Mouse (Mus musculus) intestine, postnatal 0 days (tissue): Measurements from ENCODE around the gene Sgsm1. TPM values are rescaled to one million over a fixed set of nuclear protein-coding genes. Genes with fewer than 3 reads are reported as not detected.
"Not testable (repeated sequence)": the region's sequence is repeated elsewhere in the genome, so short reads cannot be mapped to it uniquely, and the experiment has no call there.

Experiments used
- ATAC-seq: fragments of 200-750 bp; cut with Nextera tagmentation; 2 replicates; pipeline ENCODE4 v1.8.0; 2017; ENCODE audit warnings: mild to moderate bottlenecking, moderate TSS enrichment, moderate library complexity
- H3K27ac ChIP-seq: fragments of 300-500 bp; sonication (generic); 2 replicates; pipeline ENCODE4 v1.5.1; 2014; ENCODE audit warnings: mild to moderate bottlenecking, low read depth, low read length, moderate library complexity
- H3K27me3 ChIP-seq: fragments of 300-500 bp; sonication (generic); replicated peaks from 2 replicates; pipeline ENCODE4 v1.6.1; 2014; ENCODE audit warnings: low read length, mixed read lengths; ENCODE audit not compliant: control insufficient read depth, insufficient read depth
- H3K36me3 ChIP-seq: fragments of 300-500 bp; sonication (generic); 2 replicates; pipeline ENCODE4 v1.6.1; 2014; ENCODE audit warnings: mild to moderate bottlenecking, moderate library complexity; ENCODE audit not compliant: control insufficient read depth, insufficient read depth
- H3K4me1 ChIP-seq: fragments of 300-500 bp; sonication (generic); replicated peaks from 2 replicates; pipeline ENCODE4 v1.6.1; 2014; ENCODE audit warnings: antibody characterized with exemption, low read length, mixed read lengths; ENCODE audit not compliant: control insufficient read depth, insufficient read depth
- H3K4me2 ChIP-seq: fragments of 300-500 bp; sonication (generic); replicated peaks from 2 replicates; pipeline ENCODE4 v1.6.1; 2014; ENCODE audit warnings: low read depth, mild to moderate bottlenecking, moderate library complexity
- H3K4me3 ChIP-seq: fragments of 300-500 bp; sonication (generic); 2 replicates; pipeline ENCODE4 v1.5.1; 2014; ENCODE audit warnings: low read depth, low read length
- H3K9ac ChIP-seq: fragments of 300-500 bp; sonication (generic); 2 replicates; pipeline ENCODE4 v1.6.1; 2014; ENCODE audit warnings: mild to moderate bottlenecking, low read depth, low read length
- H3K9me3 ChIP-seq: fragments of 300-500 bp; sonication (generic); 2 replicates; pipeline ENCODE4 v1.6.1; 2016; ENCODE audit warnings: mixed run types; ENCODE audit not compliant: control insufficient read depth
- CTCF ChIP-seq: sonication (generic); IDR thresholded peaks from 2 replicates; pipeline ENCODE4 v1.5.1; 2016; ENCODE audit warnings: low read depth, mild to moderate bottlenecking, control low read depth, antibody characterized with exemption, moderate library complexity
- WGBS: fragments of 180-500 bp; shearing (Covaris S2); extraction: QIAGEN DNeasy Blood & Tissue Kit; methylation state at CpG from one replicate; pipeline ENCODE4 v1.1.7; 2014; 5-methylcytosine and 5-hydroxymethylcytosine counted together
- polyA plus RNA-seq: library from polyadenylated mRNA; unstranded; fragments of >200 nt; fragmentation: Nextera tagmentation; extraction: Ambion mirVana; gene quantifications from 2 replicates; pipeline ENCODE4 v1.2.1, GENCODE M21; 2015

Gene Sgsm1
- polyA plus RNA-seq, 1 experiment from 2014 or later: 4.0 TPM

DNA sequence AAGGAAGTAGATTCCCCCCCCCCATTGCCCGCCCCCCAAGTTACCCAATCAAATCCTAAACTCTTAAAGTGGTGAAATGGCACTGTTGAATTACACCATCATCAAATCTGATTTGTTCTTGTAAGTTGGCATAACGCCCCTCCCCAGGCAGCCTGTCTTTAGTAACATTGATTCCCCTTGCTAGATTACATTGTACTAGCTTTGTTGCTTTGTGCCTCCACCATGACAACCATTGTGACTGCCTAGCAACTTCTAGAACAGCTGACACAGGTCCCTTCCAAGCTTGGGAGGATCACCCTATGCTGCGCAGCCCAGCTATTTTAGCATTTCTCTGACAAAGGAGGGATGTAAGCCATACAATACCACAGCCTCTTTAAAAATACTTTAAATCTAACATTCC, 41.2 kb upstream of the Sgsm1 start:
- H3K27ac ChIP-seq: no peak overlapping the region
- peaks cover 16% of the 10 kb centered on the region for H3K27me3 ChIP-seq
- no peak for ATAC-seq
- no peak overlapping the region for H3K9ac ChIP-seq
- no peak overlapping the region for H3K4me3 ChIP-seq
- no peaks in the 10 kb centered on the region for H3K9me3 ChIP-seq
- no peaks in the 10 kb centered on the region for H3K36me3 ChIP-seq
- 81% methylated on average over 3 of the region's 3 CpGs for WGBS
- H3K4me2 ChIP-seq: no peak overlapping the region
- no peak for TF ChIP-seq CTCF
- no peaks in the 10 kb centered on the region for H3K4me1 ChIP-seq

DNA sequence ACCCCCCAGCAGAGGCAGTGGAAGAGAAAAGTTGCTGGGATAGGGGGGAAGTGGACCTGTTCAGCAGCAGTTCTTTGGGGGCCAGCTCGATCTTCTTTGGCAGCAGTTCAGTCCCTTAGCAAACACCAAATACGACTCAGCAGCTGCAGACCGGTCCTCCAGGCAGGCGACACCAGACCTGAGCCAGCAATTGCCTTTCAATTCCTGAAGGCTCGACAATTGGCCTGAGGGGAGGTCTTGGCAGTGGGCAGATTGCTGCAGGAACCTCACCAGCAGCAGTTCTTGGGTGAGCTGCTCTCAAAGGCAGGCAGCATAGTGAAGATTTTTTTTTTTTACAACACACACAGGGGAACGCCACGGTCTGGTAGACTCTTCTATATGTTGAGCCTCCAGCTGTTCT, 39.2 kb upstream of the Sgsm1 start:
- Histone ChIP-seq H3K27me3 (peaks cover 33% of the 10 kb centered on the region), H3K4me3 (no peak overlapping the region), H3K36me3 (no peaks in the 10 kb centered on the region), H3K4me2 (no peak overlapping the region), H3K9ac (no peak overlapping the region), H3K4me1 (no peaks in the 10 kb centered on the region), H3K9me3 (no peaks in the 10 kb centered on the region), H3K27ac (no peak overlapping the region)
- no peak for TF ChIP-seq CTCF
- ATAC-seq: no peak
- WGBS: 26% methylated on average over 7 of the region's 7 CpGs

DNA sequence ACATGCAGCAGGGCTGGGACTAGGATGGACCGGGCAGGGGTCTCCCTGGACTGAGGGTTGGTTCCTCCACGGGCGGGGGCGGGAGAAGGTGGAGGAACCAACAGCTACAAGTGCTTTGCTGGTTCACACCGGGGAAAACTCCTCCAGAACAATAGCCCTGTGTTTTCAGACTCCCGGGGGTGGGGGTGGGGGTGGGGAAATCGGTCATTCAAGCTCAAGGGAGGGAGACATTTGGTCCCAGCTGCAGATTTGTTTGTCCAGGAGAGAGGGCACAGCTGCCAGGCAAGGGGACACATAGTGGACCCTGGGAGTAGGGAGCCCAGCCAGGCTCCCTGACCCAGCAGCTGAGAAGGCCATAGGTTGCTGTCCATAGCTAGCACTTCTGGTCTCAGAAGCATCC, 38.6 kb upstream of the Sgsm1 start:
- ATAC-seq: no peak
- no peaks in the 10 kb centered on the region for H3K36me3 ChIP-seq
- H3K27ac ChIP-seq: no peak overlapping the region
- H3K4me1 ChIP-seq: no peaks in the 10 kb centered on the region
- no peak overlapping the region for H3K4me2 ChIP-seq
- no peaks in the 10 kb centered on the region for H3K9me3 ChIP-seq
- TF ChIP-seq CTCF: no peak
- peaks cover 38% of the 10 kb centered on the region for H3K27me3 ChIP-seq
- no peak overlapping the region for H3K4me3 ChIP-seq
- no peak overlapping the region for H3K9ac ChIP-seq
- 13% methylated on average over 7 of the region's 7 CpGs for WGBS

DNA sequence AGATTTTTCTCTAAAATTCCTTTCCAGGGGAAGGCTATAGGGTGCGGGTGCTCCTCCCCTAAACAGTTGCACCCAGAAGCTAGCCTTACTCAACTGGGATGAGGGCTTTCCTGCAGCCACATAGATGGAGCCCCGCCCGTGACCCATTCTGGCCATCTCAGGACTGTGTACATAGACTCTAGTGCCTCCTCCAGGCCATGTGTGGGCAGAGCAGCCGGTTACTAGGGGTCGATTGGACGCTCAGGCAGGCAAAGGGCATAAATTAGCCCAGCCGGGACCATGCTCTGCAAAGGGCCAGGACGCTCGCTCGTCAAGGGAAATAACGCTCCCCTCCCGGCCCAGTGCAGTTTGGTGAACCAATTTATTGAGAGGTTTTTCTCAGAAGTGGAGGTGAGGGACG, 38.0 kb upstream of the Sgsm1 start:
- H3K9ac ChIP-seq: no peak overlapping the region
- H3K4me3 ChIP-seq: no peak overlapping the region
- 23% methylated on average over 13 of the region's 13 CpGs for WGBS
- no peaks in the 10 kb centered on the region for H3K36me3 ChIP-seq
- no peaks in the 10 kb centered on the region for H3K4me1 ChIP-seq
- no peaks in the 10 kb centered on the region for H3K9me3 ChIP-seq
- peak; percentile 43 for TF ChIP-seq CTCF
- 0 out of 2 replicates have a peak, but pooled peaks have one; percentile 28 for ATAC-seq
- peaks cover 40% of the 10 kb centered on the region for H3K27me3 ChIP-seq
- no peak overlapping the region for H3K27ac ChIP-seq
- no peak overlapping the region for H3K4me2 ChIP-seq

DNA sequence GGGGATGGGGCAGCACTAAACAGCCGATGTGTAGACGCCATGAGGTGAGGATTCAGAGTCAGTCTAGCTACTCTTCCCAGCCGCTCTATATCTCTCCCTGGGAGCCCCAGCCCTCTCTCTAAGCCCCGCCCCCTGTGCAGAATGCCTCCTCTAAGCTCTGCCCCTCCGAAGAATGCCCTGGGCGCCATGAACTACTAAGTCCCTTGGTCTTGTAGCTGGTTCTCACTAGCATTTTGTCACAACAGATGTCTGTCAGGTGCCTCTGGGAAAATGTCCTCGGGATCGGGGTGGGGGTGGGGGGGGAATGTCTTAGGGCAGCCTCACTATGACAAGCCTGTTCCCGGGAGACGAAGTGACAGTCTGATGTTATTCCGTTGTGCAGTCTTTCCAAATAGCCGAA, 37.0 kb upstream of the Sgsm1 start:
- peaks cover 40% of the 10 kb centered on the region for H3K27me3 ChIP-seq
- no peak for ATAC-seq
- H3K36me3 ChIP-seq: no peaks in the 10 kb centered on the region
- TF ChIP-seq CTCF: no peak
- WGBS: 37% methylated on average over 12 of the region's 12 CpGs
- H3K9me3 ChIP-seq: no peaks in the 10 kb centered on the region
- H3K4me2 ChIP-seq: no peak overlapping the region
- H3K27ac ChIP-seq: no peak overlapping the region
- H3K4me3 ChIP-seq: no peak overlapping the region
- H3K9ac ChIP-seq: no peak overlapping the region
- H3K4me1 ChIP-seq: no peaks in the 10 kb centered on the region

DNA sequence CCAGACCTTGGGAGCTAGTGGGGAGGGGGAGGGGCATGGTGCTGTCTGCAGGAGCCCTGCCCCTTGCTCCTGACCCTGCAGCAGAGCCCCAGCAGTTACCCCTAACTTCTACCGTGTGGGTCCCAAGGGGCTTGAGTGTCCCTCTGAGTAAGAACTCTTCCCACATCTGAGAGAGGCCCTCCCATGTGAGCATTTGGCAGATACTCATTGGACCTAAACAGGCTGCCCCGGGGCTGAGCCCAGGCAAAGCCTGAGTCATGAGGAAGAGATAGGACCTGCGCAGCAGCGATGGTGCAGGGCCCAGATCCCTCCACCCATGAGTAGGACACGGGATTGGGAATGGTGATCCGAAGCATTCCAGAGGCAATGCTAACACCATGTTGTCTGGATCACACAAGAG, 36.1 kb upstream of the Sgsm1 start:
- 46% methylated on average over 6 of the region's 6 CpGs for WGBS
- H3K4me1 ChIP-seq, ATAC-seq, H3K9ac ChIP-seq, H3K9me3 ChIP-seq, H3K4me2 ChIP-seq, H3K27ac ChIP-seq, H3K4me3 ChIP-seq, H3K36me3 ChIP-seq: not testable (repeated sequence)
- peaks cover 40% of the 10 kb centered on the region for H3K27me3 ChIP-seq

DNA sequence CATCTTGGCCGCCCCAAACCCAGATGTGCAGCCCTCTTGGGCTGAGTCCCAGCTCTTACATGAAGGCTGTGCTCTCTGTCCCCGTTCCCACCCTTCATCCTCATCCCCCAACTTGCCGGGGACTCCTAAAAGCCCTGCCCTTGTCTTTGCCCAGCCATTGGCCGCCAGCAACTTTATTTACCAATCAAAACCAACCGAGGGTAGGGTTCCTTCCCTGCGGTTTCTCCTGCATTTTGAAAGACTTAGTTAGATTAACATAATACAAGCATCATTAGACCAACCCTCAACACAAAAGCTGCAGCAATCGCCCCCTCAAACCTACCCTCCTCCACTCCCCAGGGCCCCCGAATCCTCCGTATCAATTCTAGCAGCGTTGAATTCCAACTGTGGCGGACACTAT, 35.2 kb upstream of the Sgsm1 start:
- no peaks in the 10 kb centered on the region for H3K36me3 ChIP-seq
- TF ChIP-seq CTCF: no peak
- 22% methylated on average over 11 of the region's 11 CpGs for WGBS
- no peaks in the 10 kb centered on the region for H3K4me1 ChIP-seq
- no peak for ATAC-seq
- H3K9ac ChIP-seq: no peak overlapping the region
- no peaks in the 10 kb centered on the region for H3K9me3 ChIP-seq
- H3K27ac ChIP-seq: no peak overlapping the region
- no peak overlapping the region for H3K4me3 ChIP-seq
- no peak overlapping the region for H3K4me2 ChIP-seq
- peaks cover 37% of the 10 kb centered on the region for H3K27me3 ChIP-seq
